Mouse (Mus musculus) olfactory bulb, adult 2 months (tissue): ENCODE measurements around the gene Gimap7.

ENCODE experiments used
- CTCF ChIP-seq: fragments of 200-500 bp; IDR thresholded peaks from 2 replicates; pipeline ENCODE4 v1.5.1; 2012; ENCODE audit warnings: low read depth, mild to moderate bottlenecking, low read length, moderate library complexity; ENCODE audit not compliant: insufficient read depth
- POLR2A ChIP-seq: fragments of 200-500 bp; IDR thresholded peaks from 2 replicates; pipeline ENCODE4 v1.6.1; 2012; ENCODE audit warnings: mild to moderate bottlenecking, low read depth, low read length, moderate library complexity; ENCODE audit not compliant: insufficient read depth

GRCm38 (mm10) chr6:48737688-48738087 is 19.3 kb downstream of the Gimap7 start:
- TF ChIP-seq POLR2A (no peak), CTCF (no peak)
